Mouse (Mus musculus) lung, adult 18-20 months (tissue): Measurements from ENCODE around the gene Pde4dip.

Experiments
- DNase-seq, 2 experiments: peaks; one replicate each; pipeline ENCODE4 v3.0.0; 2022; ENCODE audit warnings: mixed read lengths in 2 of 2

Gene Pde4dip

DNA sequence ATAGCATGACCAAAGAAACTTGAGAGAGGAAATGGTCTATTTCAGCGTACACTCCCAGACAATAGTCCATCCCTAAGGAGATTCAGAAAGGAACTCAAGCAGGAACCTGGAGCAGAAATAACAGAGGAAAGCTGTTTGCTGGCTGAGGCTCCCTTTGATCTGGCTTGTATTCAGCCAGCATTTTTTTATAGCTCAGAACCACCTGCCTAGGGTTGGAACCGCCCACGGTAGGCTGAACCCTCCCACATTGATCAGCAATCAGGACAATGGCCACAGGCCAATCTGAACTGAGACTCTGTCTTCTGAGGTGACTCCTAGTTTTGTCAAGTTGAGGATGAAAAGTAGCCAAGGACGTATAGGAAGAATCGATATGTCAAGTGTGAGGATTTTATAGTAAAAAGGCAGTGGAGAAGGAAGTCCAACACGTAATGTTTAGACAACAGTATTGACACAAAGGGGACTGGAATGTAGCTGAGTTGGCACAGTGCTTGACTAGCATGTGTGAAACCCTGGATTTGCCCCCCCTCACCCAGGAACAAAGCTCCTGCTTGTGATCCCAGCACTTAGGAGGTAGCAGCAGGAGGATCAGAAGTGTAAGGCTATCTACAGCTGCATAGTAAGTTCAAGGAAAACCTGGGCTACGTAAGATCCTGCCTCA, 44.2 kb downstream of the Pde4dip start:
- peak in 1 of 2 experiments; percentile 25 for DNase-seq

GRCm38 (mm10) chr3:97842641-97843040, 45.9 kb downstream of the Pde4dip start:
- no peak for DNase-seq

DNA sequence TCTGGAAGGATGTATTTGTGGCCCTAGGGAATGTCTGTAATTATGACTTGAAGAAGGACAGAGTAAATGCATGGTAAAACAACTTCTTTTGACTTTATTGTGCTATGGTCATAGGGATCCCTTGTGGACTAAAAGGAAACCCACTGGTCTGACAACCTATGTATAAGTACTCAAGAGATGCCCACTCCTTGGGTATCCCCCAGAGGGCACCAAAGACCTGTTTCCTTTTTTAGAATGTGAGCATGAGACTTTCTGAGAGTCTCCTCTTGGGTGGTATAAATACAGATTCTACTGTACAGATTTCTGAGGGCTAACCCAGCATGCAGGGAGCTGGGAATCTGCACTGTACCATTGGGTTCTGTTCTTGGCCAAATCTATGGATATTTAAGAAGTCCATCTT, 48.1 kb downstream of the Pde4dip start:
- DNase-seq, result no peak

GRCm38 (mm10) chr3:97835888-97836287, 52.6 kb downstream of the Pde4dip start:
- DNase-seq, result no peak

GRCm38 (mm10) chr3:97834625-97835024, 53.9 kb downstream of the Pde4dip start:
- DNase-seq, result no peak

GRCm38 (mm10) chr3:97831564-97832320, 56.8 kb downstream of the Pde4dip start:
- no peak for DNase-seq

- no peak for DNase-seq
Observed at GRCm38 (mm10) chr3:97830622-97831021, 57.9 kb downstream of the Pde4dip start.

DNA sequence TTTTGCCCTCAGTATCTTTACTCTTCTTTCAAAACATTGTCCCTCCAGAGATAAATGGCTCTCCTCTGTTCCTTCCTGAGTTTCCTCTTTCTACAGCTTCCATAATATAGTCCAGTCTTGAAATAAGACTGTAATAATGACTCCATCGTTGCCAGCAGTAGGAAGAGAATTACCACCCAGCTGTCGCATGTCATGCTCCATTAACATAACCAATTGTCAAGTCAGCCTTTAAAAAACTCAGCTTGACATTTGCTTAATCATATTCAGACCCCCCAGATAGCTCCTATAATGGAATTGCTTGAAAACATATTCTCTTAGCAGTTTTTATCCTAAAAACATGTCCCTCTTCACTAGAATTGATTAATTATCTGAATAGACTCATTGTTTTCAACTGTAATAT, 58.4 kb downstream of the Pde4dip start:
- no peak for DNase-seq

GRCm38 (mm10) chr3:97828286-97828685, 60.2 kb downstream of the Pde4dip start:
- no peak for DNase-seq

DNA sequence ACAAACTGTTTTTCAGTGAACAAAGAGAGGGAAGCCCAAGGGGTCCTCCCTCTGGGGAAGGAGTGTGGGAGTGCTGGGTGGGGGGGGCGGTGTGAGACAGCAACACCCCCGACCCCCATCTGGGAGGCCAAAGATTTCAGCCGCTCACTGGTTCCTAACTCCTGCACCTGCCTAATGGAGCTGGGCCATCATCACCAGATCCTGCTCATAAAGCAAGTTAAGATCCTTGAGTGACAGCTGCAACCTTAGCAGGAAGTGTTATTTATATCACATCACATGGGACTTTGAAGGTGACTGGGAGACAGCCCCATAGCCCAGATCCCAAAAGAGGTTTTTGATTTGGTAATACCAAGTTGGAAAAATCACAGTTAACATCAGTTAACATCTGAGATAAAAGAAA, 63.3 kb downstream of the Pde4dip start:
- DNase-seq, result no peak

- DNase-seq, result no peak
Observed at GRCm38 (mm10) chr3:97824744-97825143, 63.8 kb downstream of the Pde4dip start.

- DNase-seq, result peak; percentile 42 to 46
Observed at GRCm38 (mm10) chr3:97824011-97824711, 64.3 kb downstream of the Pde4dip start.

DNA sequence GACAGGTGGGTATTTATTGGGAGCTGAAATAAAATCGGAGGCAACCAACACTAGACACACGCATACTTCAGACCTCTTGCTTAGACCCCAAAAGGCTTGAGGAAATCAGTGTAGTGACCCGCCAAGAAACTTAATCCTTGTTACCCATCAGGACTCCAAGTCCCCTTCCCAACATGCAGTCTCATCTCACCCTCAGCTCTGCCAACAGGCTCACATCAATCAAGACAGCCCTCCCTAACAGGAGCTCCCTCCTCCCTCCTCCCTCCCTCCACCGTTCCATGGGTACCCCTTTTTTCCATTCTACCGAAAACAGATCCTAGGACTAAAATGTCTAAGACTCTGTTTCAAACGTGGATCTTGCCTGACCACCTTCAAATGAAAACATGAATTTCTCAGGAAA, 65.1 kb downstream of the Pde4dip start:
- DNase-seq, result no peak

DNA sequence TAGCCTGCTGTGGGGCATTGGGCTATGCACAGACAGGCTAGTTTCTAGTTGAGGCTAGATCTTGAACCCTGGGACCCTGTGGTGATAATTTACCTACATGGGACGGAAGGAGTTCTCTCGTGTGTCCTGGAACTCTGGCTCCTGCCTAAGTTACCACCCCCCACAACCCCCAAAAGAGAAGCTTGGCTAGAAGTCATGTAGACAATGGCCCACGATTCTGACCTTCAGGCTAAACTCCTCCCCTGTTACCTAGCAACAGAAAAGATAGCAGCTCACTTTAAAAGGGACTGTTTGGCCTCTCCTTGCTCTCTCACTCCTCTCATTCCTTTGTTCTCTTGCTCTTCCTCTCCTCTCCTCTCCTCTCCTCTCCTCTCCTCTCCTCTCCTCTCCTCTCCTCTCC, 69.5 kb downstream of the Pde4dip start:
- no peak for DNase-seq

- DNase-seq, result no peak
Observed at GRCm38 (mm10) chr3:97818383-97818982, 70.0 kb downstream of the Pde4dip start.

- DNase-seq, result peak in 1 of 2 experiments; percentile 23
Observed at GRCm38 (mm10) chr3:97811651-97812399, 76.7 kb downstream of the Pde4dip start.

DNA sequence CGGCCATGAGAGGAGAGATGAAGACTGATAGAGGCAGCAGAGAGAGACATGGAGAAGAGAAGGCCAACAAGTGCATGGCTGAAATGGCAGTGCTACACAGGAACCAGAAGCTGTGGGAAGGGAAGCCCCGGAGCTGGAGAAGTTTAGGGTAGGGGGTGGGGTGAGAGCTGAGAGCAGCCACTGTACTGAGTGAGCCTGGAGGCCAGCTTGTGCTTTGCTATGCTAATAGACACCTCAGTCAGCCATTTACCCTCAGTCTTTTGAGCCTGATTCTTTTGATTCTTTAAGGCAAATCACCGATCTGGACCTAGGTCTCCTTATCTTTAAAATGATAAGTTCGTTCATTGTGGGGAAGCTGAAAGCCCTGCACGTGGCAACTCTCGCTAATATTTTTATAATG, 77.3 kb downstream of the Pde4dip start:
- DNase-seq, result no peak

DNA sequence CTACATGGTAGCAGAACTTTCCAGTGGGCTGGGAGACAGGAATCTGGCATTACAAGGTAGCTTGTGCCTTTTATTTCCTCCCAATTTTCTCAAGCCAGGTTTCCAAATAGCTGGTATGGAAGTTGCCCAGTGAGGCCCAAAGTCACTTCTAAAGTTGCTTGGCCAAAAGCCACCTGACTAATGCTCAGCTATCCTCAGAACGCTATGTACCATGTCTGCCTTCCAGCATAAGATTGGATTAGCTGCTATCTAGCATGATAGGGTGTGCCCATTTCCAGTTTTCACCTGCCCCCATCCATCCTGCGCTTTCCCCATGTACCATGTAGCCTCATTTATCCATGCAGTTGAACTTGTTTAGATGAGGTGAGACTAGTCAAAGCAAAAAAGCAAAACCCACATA, 78.2 kb downstream of the Pde4dip start:
- peak in 1 of 2 experiments; percentile 5 for DNase-seq

- DNase-seq, result no peak
Observed at GRCm38 (mm10) chr3:97805559-97805958, 82.9 kb downstream of the Pde4dip start.

DNA sequence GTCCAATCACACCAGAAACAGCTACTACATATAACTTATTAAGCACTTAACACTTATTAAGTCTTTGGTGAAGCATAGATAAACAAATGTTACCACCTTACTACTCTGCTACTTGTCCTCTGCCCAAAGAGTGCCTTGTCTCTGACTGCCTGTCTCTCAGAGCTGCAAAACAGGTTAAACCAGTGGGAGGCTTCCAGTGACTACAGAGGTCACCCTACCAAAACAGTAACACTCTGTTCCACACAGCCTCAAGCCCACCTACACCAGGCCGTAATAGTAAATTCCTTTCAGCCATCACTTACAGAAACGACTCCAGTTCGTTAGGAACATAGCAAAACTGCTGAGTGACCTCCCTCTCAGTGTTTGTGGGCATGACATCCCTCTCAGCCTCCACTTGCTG, 84.8 kb downstream of the Pde4dip start:
- peak in 1 of 2 experiments; percentile 29 for DNase-seq

DNA sequence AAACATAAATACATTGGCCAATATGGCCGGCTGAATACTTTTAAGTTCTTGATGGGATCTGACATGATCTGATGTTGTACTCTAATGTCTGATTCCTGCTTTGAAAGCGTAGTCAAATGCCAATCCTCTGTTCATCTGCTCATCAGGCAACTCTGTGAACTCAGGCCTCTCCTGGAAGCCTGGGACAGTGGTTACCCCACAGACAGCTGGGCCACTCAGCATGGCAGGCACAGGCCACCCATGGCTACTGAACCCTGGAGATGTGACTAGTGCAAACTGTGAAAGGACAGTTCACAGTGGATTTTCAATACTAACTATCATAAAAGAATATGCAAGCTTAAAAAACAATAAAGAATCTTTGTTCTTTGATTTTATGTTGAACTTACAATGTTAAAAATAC, 85.6 kb downstream of the Pde4dip start:
- no peak for DNase-seq

- peak in 1 of 2 experiments; percentile 10 for DNase-seq
Observed at GRCm38 (mm10) chr3:97802297-97802696, 86.2 kb downstream of the Pde4dip start.
